Mouse (Mus musculus) lung, adult 10 weeks (tissue): ENCODE data around the gene Mfap1b. TPM values are rescaled to one million over a fixed set of nuclear protein-coding genes. Genes with fewer than 3 reads are reported as not detected.

Experiments used
- polyA plus RNA-seq: library from polyadenylated mRNA; stranded (reverse); fragments of 350-450 nt; fragmentation: Illumina TruSeq; extraction: RNeasy Lipid Tissue Mini Kit (QIAGEN cat#74804); gene quantifications from one replicate; pipeline ENCODE4 v1.2.3, GENCODE M21; 2014; ENCODE audit warnings: low read depth, low replicate concordance; ENCODE audit not compliant: insufficient read depth

Mfap1b gene
- 28.4 TPM for polyA plus RNA-seq

DNA sequence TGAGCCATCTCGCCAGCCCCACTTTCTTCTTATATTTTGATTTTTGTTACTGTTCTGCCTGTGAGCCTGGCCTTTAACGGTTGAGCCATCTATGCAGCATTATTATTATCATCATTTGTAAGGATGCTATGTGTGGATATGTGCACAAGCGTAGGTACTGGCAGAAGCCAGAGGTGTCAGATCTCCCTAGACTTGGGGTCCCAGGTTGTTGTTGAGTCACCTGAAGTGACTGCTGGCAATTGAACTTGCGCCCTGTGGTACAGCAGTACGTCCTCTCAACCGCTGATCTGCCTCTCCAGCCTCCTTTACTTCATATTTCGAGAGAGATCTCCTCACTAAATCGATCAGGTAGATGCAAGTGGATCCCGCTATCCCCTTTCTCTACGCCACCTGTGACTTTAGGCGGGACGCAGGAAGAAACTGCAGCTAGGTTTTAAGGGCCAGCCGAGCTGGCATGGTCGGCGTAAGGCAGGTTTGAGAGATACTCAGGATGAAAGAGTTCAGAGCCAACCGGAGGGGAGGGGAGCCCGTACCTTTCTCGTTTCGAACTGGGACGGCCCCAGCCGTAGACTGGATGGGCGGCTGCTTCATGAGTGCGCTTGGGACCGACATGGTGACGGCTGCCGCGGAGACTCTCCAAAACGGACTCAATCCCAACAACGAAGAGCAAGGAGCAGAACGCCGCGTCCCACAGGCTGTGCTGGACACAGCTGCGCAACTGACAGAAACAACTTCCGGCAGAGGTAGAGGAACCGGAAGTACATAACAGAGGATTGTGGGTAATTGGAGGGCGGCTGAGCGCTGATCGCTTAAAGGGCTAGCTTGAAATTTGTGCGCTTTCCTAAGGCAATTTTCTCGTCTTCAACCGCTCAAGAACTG is at the start of gene Mfap1b:
Gene Mfap1b (minus strand): TSS at position 767 of the 879 bp plus-strand sequence.

DNA sequence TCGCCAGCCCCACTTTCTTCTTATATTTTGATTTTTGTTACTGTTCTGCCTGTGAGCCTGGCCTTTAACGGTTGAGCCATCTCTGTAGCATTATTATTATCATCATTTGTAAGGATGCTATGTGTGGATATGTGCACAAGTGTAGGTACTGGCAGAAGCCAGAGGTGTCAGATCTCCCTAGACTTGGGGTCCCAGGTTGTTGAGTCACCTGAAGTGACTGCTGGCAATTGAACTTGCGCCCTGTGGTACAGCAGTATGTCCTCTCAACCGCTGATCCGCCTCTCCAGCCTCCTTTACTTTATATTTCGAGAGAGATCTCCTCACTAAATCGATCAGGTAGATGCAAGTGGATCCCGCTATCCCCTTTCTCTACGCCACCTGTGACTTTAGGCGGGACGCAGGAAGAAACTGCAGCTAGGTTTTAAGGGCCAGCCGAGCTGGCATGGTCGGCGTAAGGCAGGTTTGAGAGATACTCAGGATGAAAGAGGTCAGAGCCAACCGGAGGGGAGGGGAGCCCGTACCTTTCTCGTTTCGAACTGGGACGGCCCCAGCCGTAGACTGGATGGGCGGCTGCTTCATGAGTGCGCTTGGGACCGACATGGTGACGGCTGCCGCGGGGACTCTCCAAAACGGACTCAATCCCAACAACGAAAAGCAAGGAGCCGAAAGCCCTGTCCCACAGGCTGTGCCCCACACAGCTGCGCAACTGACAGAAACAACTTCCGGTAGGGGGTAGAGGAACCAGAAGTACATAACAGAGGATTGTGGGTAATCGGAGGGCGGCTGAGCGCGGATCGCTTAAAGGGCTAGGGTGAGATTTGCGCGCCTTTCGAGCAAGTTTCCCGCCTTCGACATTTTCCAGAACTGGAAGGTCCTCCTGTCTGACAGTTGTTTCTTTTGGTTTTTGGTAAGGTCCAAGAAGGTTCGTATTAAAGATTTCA is 32.3 kb upstream of the Mfap1b start, which contains the start of the genes Mfap1a and Wdr76:
Gene Mfap1a (minus strand): TSS at position 724 of the 941 bp plus-strand sequence.
Gene Wdr76 (plus strand): TSS at position 782 of the 941 bp plus-strand sequence.

DNA sequence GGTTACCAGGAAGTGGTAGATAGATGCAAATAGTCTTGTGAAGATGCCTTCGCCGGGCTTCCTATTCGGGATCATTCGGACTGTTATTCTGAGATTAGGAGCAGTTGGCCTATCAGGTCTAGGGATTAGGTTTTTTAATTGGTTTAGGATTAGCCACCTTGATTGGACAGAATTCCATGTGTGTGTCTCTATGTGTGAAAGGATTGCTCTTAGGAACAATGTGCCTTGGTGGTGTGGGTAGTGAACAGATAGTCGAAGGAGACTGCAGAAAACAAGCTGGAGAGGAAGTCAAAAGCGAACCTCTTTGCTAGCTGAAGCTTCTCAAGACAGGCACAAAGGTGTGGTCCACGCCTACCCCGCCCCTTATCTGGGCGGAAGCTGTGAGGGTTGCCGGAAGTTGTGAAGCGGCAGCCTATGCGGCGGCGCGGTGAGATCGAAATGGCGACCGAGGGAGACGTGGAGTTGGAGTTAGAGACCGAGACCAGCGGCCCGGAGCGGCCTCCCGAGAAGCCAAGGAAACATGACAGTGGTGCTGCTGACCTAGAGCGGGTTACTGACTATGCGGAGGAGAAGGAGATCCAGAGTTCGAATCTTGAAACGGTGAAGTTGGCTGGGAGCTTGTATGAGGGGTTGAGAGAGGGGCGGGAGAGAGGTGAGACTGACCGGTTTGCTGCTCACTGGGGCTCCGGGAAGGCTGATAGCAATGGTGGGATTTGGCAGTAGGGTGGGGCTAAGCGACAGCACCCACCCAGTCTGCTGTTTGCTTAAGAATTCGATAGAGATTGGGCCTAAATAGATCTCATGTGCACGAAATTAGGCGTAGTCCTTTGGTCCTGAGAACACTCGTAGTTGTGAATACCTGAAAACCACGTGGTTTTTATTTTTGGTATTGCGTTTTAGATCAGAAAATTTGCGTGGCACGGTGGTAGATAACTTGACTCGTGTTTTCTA is 16.9 kb downstream of the Mfap1b start, which contains the start of gene Serinc4:
Gene Serinc4 (minus strand): TSS at position 90 of the 951 bp plus-strand sequence.

DNA sequence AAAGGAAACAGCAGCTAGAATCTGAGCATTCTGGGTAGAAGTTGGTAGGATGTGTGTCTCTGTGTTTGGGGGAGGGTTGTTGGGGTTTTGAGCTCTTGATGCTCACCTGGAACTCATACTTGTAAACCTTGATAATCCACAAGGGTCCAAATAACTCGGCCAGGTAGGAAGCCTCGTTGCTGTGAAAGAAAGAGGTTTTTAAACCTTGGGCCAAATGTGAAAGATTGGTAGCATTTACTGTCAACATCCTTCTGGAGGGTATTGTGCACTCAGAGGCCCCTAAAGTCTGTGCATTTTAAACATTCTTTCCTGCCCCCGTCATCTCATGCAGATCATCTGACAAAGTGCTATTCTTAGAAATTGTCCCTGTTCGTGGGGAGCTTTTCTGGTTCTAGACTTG is 20.9 kb downstream of the Mfap1b start, which contains the start of gene Hypk:
Gene Hypk (plus strand): TSS at position 301 of the 400 bp plus-strand sequence.

DNA sequence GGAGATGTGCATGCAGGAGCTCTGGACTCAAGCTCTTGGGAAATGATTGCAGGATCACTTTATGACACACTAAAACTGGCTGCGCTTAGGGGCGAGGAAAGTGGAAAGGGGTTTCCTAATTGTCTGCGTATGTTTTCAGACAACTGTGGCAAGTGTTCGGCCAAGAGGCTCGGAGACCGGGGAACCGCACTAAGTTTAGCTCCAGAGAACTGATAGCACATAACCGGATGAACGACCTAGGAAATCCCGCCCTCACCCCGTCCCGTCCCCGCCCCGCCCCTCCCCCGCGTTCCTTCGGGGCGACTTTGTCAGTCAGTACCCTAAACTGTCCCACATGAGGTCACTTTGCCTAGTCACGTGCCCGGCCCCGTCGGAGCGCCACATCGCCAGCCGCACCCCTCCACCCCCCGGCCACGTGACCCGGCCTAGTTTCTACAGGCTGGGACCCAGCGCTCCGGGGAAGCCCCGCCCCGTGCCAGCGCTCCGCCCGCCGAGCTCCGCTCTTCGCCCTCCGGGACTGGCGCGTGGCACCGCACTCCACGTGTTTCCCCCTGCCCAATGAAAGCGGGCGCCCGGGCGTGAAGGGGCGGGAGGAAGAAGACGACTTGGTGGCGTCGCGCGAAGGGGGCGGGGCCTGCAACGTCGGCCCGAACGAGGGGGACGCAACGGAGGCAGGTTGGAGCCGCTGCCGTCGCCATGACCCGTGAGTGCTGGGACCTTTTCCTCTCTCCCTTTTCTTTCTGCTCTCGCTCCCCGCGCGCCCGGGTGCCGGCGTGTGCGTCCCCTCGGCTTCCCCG is 24.9 kb downstream of the Mfap1b start, which contains the start of gene Serf2:
Gene Serf2 (plus strand): TSS at position 457 of the 797 bp plus-strand sequence.

DNA sequence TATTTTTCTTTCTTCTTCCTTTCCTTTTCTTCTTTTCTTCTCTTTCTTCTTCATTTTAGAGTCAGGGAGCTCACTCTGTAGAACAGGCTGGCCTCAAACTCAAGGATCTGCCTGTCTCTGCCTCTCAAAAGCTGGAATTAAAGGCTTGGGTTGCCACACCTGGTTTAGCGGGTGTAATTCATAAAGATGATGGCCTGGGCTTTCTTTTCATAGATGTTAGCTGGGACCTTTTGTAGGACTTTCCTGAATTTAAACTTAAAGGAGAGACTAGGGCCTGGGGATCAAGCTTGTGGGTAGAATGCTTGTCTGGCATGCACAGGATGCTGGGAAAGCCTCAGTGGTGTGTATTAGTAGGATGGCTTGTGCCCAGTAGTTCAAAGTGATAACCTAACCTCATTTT is 29.7 kb downstream of the Mfap1b start, which contains the start of gene Ell3:
Gene Ell3 (minus strand): TSS at position 101 of the 400 bp plus-strand sequence.

DNA sequence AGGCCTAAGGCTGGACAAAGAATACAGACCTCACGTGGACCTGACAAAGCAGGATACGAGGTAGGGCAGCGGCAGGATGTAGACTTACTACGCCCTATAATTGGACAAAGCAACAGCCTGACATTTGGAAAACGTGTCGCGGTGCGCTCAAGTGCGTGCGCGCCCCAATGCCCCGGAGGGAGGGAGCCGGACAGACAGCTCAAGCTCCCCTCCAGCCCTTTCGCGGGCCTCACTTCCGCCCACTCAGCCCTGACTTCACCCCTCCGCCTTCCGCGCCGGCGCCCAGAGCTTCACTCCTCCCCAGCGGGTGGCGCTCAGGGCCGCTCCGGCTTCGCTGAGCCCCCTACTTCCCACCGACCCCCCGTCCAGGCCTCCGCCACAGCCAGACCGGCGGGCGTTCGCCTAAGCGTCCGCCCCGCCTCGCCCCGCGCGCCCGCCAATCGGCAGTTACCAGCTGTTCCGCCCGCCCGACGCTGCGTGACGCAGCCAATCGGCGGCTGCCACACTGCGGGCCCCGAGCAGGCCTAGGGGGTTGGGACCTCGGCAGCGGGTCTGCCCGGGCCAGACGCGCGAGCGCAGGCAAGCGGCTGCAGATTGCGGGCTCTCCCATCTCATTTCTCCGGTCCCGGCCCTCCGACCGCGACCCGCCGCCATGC is 60.4 kb downstream of the Mfap1b start, which contains the start of the genes Pdia3 and Catsper2:
Gene Pdia3 (plus strand): TSS at position 389 of the 656 bp plus-strand sequence.
Gene Catsper2 (minus strand): TSS at position 406 of the 656 bp plus-strand sequence.

Other genes with a start within 250 kb of the Mfap1b start
- gene Trp53bp1, start 202.7 kb downstream of the Mfap1b start, polyA plus RNA-seq: 7.3 TPM
- gene Map1a, start 184.5 kb downstream of the Mfap1b start, polyA plus RNA-seq: 1.7 TPM
- gene Ppip5k1, start 118.7 kb downstream of the Mfap1b start, polyA plus RNA-seq: 10.8 TPM
- gene Ckmt1, start 116.4 kb downstream of the Mfap1b start, polyA plus RNA-seq: 15.9 TPM
- gene Strc, start 86.9 kb downstream of the Mfap1b start, polyA plus RNA-seq: 0.22 TPM
- gene Pdia3, start 60.3 kb downstream of the Mfap1b start, polyA plus RNA-seq: 250 TPM
- gene Catsper2, start 60.3 kb downstream of the Mfap1b start, polyA plus RNA-seq: 1.3 TPM
- 1.2 TPM for gene Ell3, start 29.8 kb downstream of the Mfap1b start, polyA plus RNA-seq
- 691 TPM for gene Serf2, start 24.9 kb downstream of the Mfap1b start, polyA plus RNA-seq
- gene Hypk, start 20.8 kb downstream of the Mfap1b start, polyA plus RNA-seq: 12.5 TPM
- 0.11 TPM for gene Serinc4, start 17.3 kb downstream of the Mfap1b start, polyA plus RNA-seq
- gene Mfap1a, start 32.6 kb upstream of the Mfap1b start, polyA plus RNA-seq: 16.0 TPM
- 2.1 TPM for gene Wdr76, start 32.7 kb upstream of the Mfap1b start, polyA plus RNA-seq